Comparison of ENCODE assay signal across 16 mouse cellular contexts in genomic region chr14:29305623-29306022, GRCm38 (mm10).
DNase-seq lines count a peak whose midpoint lies in the region; ATAC-seq and TF ChIP-seq lines count a peak whose summit lies in the region.
"Had no signal": no experiment of that assay in that cellular context is flagged by ENCODE, and none has a peak within 500 bp of the region (broad histone marks: within the 10 kb centered on the region; RNA-seq: fewer than 3 reads in every experiment).

No protein-coding gene starts in this region.

- ATAC-seq in cerebellum, adult (ENCODE audit: insufficient number of reproducible peaks, low FRiP score, low TSS enrichment): no peak; the same call in 1 of the 2 replicates
- ATAC-seq in hindbrain, embryonic 16.5 days: peak; percentile 50; the same call in 1 of the 2 replicates
- no peak for ATAC-seq in hindbrain, embryonic 12.5 days (ENCODE audit: low FRiP score)
- ATAC-seq in lung, postnatal 0 days: no peak

- no peak for TF ChIP-seq CTCF in lung, postnatal 0 days (IDR thresholded peaks at IDR 0.05)

- no peaks in the 10 kb centered on the region for H3K9me3 ChIP-seq in hindbrain, embryonic 16.5 days (ENCODE audit: control insufficient read depth, low read length)
- no peaks in the 10 kb centered on the region for H3K9me3 ChIP-seq in hindbrain, embryonic 12.5 days (replicated peaks)
- H3K9me3 ChIP-seq in lung, postnatal 0 days (ENCODE audit: low read length): no peaks in the 10 kb centered on the region
- H3K9me3 ChIP-seq: limb, embryonic 13.5 days; liver, embryonic 15.5 days had no signal

- H3K9ac ChIP-seq in hindbrain, embryonic 16.5 days (ENCODE audit: low read depth, low read length): no peak overlapping the region
- H3K9ac ChIP-seq in hindbrain, embryonic 12.5 days: no peak overlapping the region
- H3K9ac ChIP-seq in lung, postnatal 0 days (replicated peaks; ENCODE audit: low read depth): no peak overlapping the region
- H3K9ac ChIP-seq: limb, embryonic 13.5 days; liver, embryonic 15.5 days had no signal

- no peak for TF ChIP-seq EP300 in lung, postnatal 0 days (IDR thresholded peaks at IDR 0.05)

- H3K4me2 ChIP-seq in hindbrain, embryonic 16.5 days (ENCODE audit: low read length): no peak overlapping the region
- H3K4me2 ChIP-seq in hindbrain, embryonic 12.5 days (replicated peaks): no peak overlapping the region
- H3K4me2 ChIP-seq in lung, postnatal 0 days (replicated peaks; ENCODE audit: low read depth, low read length): no peak overlapping the region
- H3K4me2 ChIP-seq: limb, embryonic 13.5 days; liver, embryonic 15.5 days had no signal

- 72% methylated on average over 9 of the region's 9 CpGs for WGBS in hindbrain, embryonic 16.5 days
- 77% methylated on average over 9 of the region's 9 CpGs for WGBS in hindbrain, embryonic 12.5 days
- WGBS in lung, postnatal 0 days: 74% methylated on average over 9 of the region's 9 CpGs

- H3K4me1 ChIP-seq in hindbrain, embryonic 16.5 days (ENCODE audit: control insufficient read depth, insufficient read depth, low read depth, low read length): no peaks in the 10 kb centered on the region; the same call in 1 of the 2 replicates
- H3K4me1 ChIP-seq in hindbrain, embryonic 12.5 days: no peaks in the 10 kb centered on the region
- no peaks in the 10 kb centered on the region for H3K4me1 ChIP-seq in lung, postnatal 0 days (ENCODE audit: insufficient read depth, low read depth, low read length)
- H3K4me1 ChIP-seq: limb, embryonic 13.5 days; liver, embryonic 15.5 days had no signal

- H3K27ac ChIP-seq in hindbrain, embryonic 16.5 days (ENCODE audit: low read depth, low read length): no peak overlapping the region
- H3K27ac ChIP-seq in hindbrain, embryonic 12.5 days: no peak overlapping the region
- no peak overlapping the region for H3K27ac ChIP-seq in lung, postnatal 0 days (ENCODE audit: low read length)
- H3K27ac ChIP-seq: left cerebral cortex, adult 2 months; limb, embryonic 13.5 days; liver, embryonic 15.5 days had no signal

- H3K36me3 ChIP-seq in hindbrain, embryonic 16.5 days (ENCODE audit: control insufficient read depth, insufficient read depth, low read length): no peaks in the 10 kb centered on the region
- H3K36me3 ChIP-seq in hindbrain, embryonic 12.5 days: no peaks in the 10 kb centered on the region
- no peaks in the 10 kb centered on the region for H3K36me3 ChIP-seq in lung, postnatal 0 days (ENCODE audit: insufficient read depth, low read length)
- H3K36me3 ChIP-seq: limb, embryonic 13.5 days; liver, embryonic 15.5 days had no signal

- no peak overlapping the region for H3K4me3 ChIP-seq in hindbrain, embryonic 16.5 days (ENCODE audit: low read length)
- H3K4me3 ChIP-seq in hindbrain, embryonic 12.5 days: no peak overlapping the region
- H3K4me3 ChIP-seq in lung, postnatal 0 days (ENCODE audit: low read depth, low read length): no peak overlapping the region
- H3K4me3 ChIP-seq: erythroblast, embryonic 14.5 days; left cerebral cortex, adult 2 months; limb, embryonic 13.5 days; liver, embryonic 15.5 days had no signal

- DNase-seq in cerebellum, adult 11 months: peak; percentile 12
- peak; percentile 41 for DNase-seq in brain, adult 2 months (ENCODE audit: low read depth, low spot score)
- DNase-seq in cerebellum, postnatal 10 days: peak; percentile 75 to 84
- DNase-seq in lung, postnatal 0 days (ENCODE audit: low spot score): no peak
- DNase-seq in left cerebral cortex, adult 11 months (ENCODE audit: low spot score): no peak
- DNase-seq: adrenal gland, postnatal 25 days; lung, postnatal 14 days; thymus, postnatal 25 days had no signal

- no peaks in the 10 kb centered on the region for H3K27me3 ChIP-seq in hindbrain, embryonic 16.5 days (replicated peaks; ENCODE audit: control insufficient read depth, insufficient read depth, low read length)
- no peaks in the 10 kb centered on the region for H3K27me3 ChIP-seq in hindbrain, embryonic 12.5 days
- H3K27me3 ChIP-seq in lung, postnatal 0 days (replicated peaks; ENCODE audit: insufficient read depth, low read length): no peaks in the 10 kb centered on the region
- H3K27me3 ChIP-seq: CH12.LX; limb, embryonic 13.5 days; liver, embryonic 15.5 days had no signal

Comparison
In these comparisons a context has a peak if more than half of its experiments do, and no peak if none do; other contexts are left out.
1. DNase-seq: peak in cerebellum, adult 11 months (single experiment), brain, adult 2 months (single experiment) and cerebellum, postnatal 10 days (2 of 2); none in lung, postnatal 0 days (single experiment) and left cerebral cortex, adult 11 months (single experiment).